Mouse (Mus musculus) heart, adult 2 months (tissue): ENCODE results near the gene Vmn1r52. TPM values are rescaled to one million over a fixed set of nuclear protein-coding genes. Genes with fewer than 3 reads are reported as not detected.
"Not testable (repeated sequence)": the region's sequence is repeated elsewhere in the genome, so short reads cannot be mapped to it uniquely, and the experiment has no call there.

ENCODE experiments used
- DNase-seq, 2 experiments: peaks; one replicate each; pipeline ENCODE4 v3.0.0; 2021
- H3K27ac ChIP-seq: fragments of 200-600 bp; 2 replicates; pipeline ENCODE4 v1.8.1; 2022
- H3K27me3 ChIP-seq: fragments of 200-500 bp; 2 replicates; pipeline ENCODE4 v1.6.1; 2012; ENCODE audit warnings: mild to moderate bottlenecking, low read length, inconsistent platforms, mixed read lengths; ENCODE audit not compliant: control insufficient read depth, insufficient read depth
- H3K36me3 ChIP-seq: fragments of 200-500 bp; 2 replicates; pipeline ENCODE4 v1.6.1; 2012; ENCODE audit warnings: low read length, inconsistent platforms; ENCODE audit not compliant: control insufficient read depth, insufficient read depth
- H3K4me1 ChIP-seq: fragments of 200-500 bp; 2 replicates; pipeline ENCODE4 v1.6.1; 2011; ENCODE audit warnings: low read length; ENCODE audit not compliant: control insufficient read depth, insufficient read depth
- H3K4me3 ChIP-seq: fragments of 200-600 bp; 2 replicates; pipeline ENCODE4 v1.8.1; 2022
- H3K79me2 ChIP-seq: fragments of 200-500 bp; replicated peaks from 2 replicates; pipeline ENCODE4 v1.6.1; 2012; ENCODE audit warnings: mild to moderate bottlenecking, inconsistent platforms, low read length, moderate library complexity, mixed read lengths; ENCODE audit not compliant: control insufficient read depth, insufficient read depth
- H3K9ac ChIP-seq: fragments of 200-500 bp; 2 replicates; pipeline ENCODE4 v1.6.1; 2012; ENCODE audit warnings: low read depth, mild to moderate bottlenecking, control low read depth, inconsistent platforms, low read length, mixed read lengths
- CTCF ChIP-seq: fragments of 200-600 bp; IDR thresholded peaks from 2 replicates; pipeline ENCODE4 v1.8.1; 2022; ENCODE audit warnings: antibody characterized with exemption, mild to moderate bottlenecking, moderate library complexity
- EP300 ChIP-seq: fragments of 200-500 bp; IDR thresholded peaks from 2 replicates; pipeline ENCODE4 v1.6.1; 2011; ENCODE audit warnings: low read depth, low read length, control low read depth; ENCODE audit not compliant: insufficient read depth
- POLR2A ChIP-seq: fragments of 200-500 bp; IDR thresholded peaks from 2 replicates; pipeline ENCODE4 v1.6.1; 2011; ENCODE audit warnings: mild to moderate bottlenecking, low read depth, low read length, control low read depth; ENCODE audit not compliant: insufficient read depth
- WGBS: fragments of 180-500 bp; shearing (Covaris S2); methylation state at CpG from one replicate; pipeline ENCODE4 v1.1.7; 2018; 5-methylcytosine and 5-hydroxymethylcytosine counted together
- intact Hi-C: fragments of 180-260 bp; cut with DNase I; formaldehyde crosslinking; loops from one replicate; pipeline ENCODE4 v1.15.1; 2025
- long read RNA-seq: library from polyadenylated mRNA; stranded (forward); transcript quantifications from one replicate; pipeline ENCODE4 v2.0.0, GENCODE M21; 2021
- polyA plus RNA-seq: library from polyadenylated mRNA; depleted of rRNA; stranded (reverse); fragments of >200 nt; gene quantifications from 2 replicates; pipeline ENCODE4 v1.2.3, GENCODE M21; 2012; rRNA removed
- total RNA-seq, 2 experiments: library from RNA; stranded (reverse); gene quantifications; 2 replicates each; pipeline ENCODE4 v1.2.3; 2021

Vmn1r52 gene
- total RNA-seq (not detected), polyA plus RNA-seq (not detected in 2 replicates)
- long read RNA-seq, result 0 reads

GRCm38 (mm10) chr6:90174508-90174907 is at the start of gene Vmn1r52:
Gene Vmn1r52 (plus strand): TSS chr6:90174808.
- Histone ChIP-seq H3K27me3 (no peaks in the 10 kb centered on the region), H3K79me2 (no peaks in the 10 kb centered on the region), H3K36me3 (no peaks in the 10 kb centered on the region), H3K27ac (no peak within 1 kb of the TSS), H3K9ac (no peak within 1 kb of the TSS), H3K4me3 (no peak within 1 kb of the TSS), H3K4me1 (no peaks in the 10 kb centered on the region)
- TF ChIP-seq POLR2A (no peak), EP300 (no peak), CTCF (no peak)
- no peak for DNase-seq
- WGBS, result 51% methylated on average over 2 of the region's 2 CpGs
- intact Hi-C loops, result no loop called here

GRCm38 (mm10) chr6:90160139-90160538 is 14.5 kb upstream of the Vmn1r52 start:
- no peaks in the 10 kb centered on the region for H3K4me1 ChIP-seq
- WGBS, result 79% methylated on average over 3 of the region's 3 CpGs
- no peaks in the 10 kb centered on the region for H3K27me3 ChIP-seq
- H3K4me3 ChIP-seq, result no peak overlapping the region
- no peak for DNase-seq
- no peak overlapping the region for H3K9ac ChIP-seq
- intact Hi-C loops, result no loop called here
- no peaks in the 10 kb centered on the region for H3K79me2 ChIP-seq
- TF ChIP-seq POLR2A (no peak), CTCF (no peak), EP300 (no peak)
- H3K27ac ChIP-seq, result no peak overlapping the region
- H3K36me3 ChIP-seq, result no peaks in the 10 kb centered on the region

- H3K79me2 ChIP-seq, H3K4me1 ChIP-seq, DNase-seq, H3K4me3 ChIP-seq, intact Hi-C loops, H3K27ac ChIP-seq, H3K36me3 ChIP-seq, H3K27me3 ChIP-seq, H3K9ac ChIP-seq: not testable (repeated sequence)
- 66% methylated on average over 2 of the region's 2 CpGs for WGBS
Observed at GRCm38 (mm10) chr6:90202493-90202892, 27.9 kb downstream of the Vmn1r52 start, which contains the start of gene V1ra8. Gene V1ra8 (plus strand): TSS chr6:90202793.

- Histone ChIP-seq H3K36me3 (no peaks in the 10 kb centered on the region), H3K9ac (no peak within 1 kb of the TSS), H3K27me3 (no peaks in the 10 kb centered on the region), H3K79me2 (no peaks in the 10 kb centered on the region), H3K4me1 (no peaks in the 10 kb centered on the region), H3K27ac (no peak within 1 kb of the TSS), H3K4me3 (no peak within 1 kb of the TSS)
- no peak for DNase-seq
- WGBS, result 82% methylated on average over 1 of the region's 1 CpGs
- no peak for TF ChIP-seq EP300
- intact Hi-C loops, result no loop called here
Observed at GRCm38 (mm10) chr6:90224338-90224737, 49.7 kb downstream of the Vmn1r52 start, which contains the start of gene Vmn1r53. Gene Vmn1r53 (minus strand): TSS chr6:90224438.

Other genes starting within 250 kb of the Vmn1r52 start
- gene Vmn1r45, start 234.2 kb upstream of the Vmn1r52 start, total RNA-seq, result not detected
- gene Vmn1r45, start 234.2 kb upstream of the Vmn1r52 start, polyA plus RNA-seq, result not detected in 2 replicates
- gene Vmn1r46, start 205.5 kb upstream of the Vmn1r52 start, total RNA-seq, result not detected
- gene Vmn1r46, start 205.5 kb upstream of the Vmn1r52 start, polyA plus RNA-seq, result not detected in 2 replicates
- gene Vmn1r47, start 158.7 kb upstream of the Vmn1r52 start, total RNA-seq, result not detected
- not detected in 2 replicates for gene Vmn1r47, start 158.7 kb upstream of the Vmn1r52 start, polyA plus RNA-seq
- gene Vmn1r48, start 138.0 kb upstream of the Vmn1r52 start, total RNA-seq, result not detected
- not detected in 2 replicates for gene Vmn1r48, start 138.0 kb upstream of the Vmn1r52 start, polyA plus RNA-seq
- not detected for gene Vmn1r49, start 96.3 kb upstream of the Vmn1r52 start, total RNA-seq
- not detected in 2 replicates for gene Vmn1r49, start 96.3 kb upstream of the Vmn1r52 start, polyA plus RNA-seq
- gene Vmn1r50, start 73.4 kb upstream of the Vmn1r52 start, total RNA-seq, result not detected
- gene Vmn1r50, start 73.4 kb upstream of the Vmn1r52 start, polyA plus RNA-seq, result not detected in 2 replicates
- not detected for gene Vmn1r51, start 52.2 kb upstream of the Vmn1r52 start, total RNA-seq
- gene Vmn1r51, start 52.2 kb upstream of the Vmn1r52 start, polyA plus RNA-seq, result not detected in 2 replicates
- gene V1ra8, start 28.0 kb downstream of the Vmn1r52 start, total RNA-seq, result not detected
- gene V1ra8, start 28.0 kb downstream of the Vmn1r52 start, polyA plus RNA-seq, result not detected in 2 replicates
- gene Vmn1r53, start 49.6 kb downstream of the Vmn1r52 start, total RNA-seq, result not detected
- gene Vmn1r53, start 49.6 kb downstream of the Vmn1r52 start, polyA plus RNA-seq, result not detected in 2 replicates
- gene Vmn1r54, start 71.5 kb downstream of the Vmn1r52 start, total RNA-seq, result not detected
- not detected in 2 replicates for gene Vmn1r54, start 71.5 kb downstream of the Vmn1r52 start, polyA plus RNA-seq
- not detected for gene BC048671, start 126.4 kb downstream of the Vmn1r52 start, total RNA-seq
- gene BC048671, start 126.4 kb downstream of the Vmn1r52 start, polyA plus RNA-seq, result 0.26 and 0.27 TPM in 2 replicates
- gene Chst13, start 150.4 kb downstream of the Vmn1r52 start, total RNA-seq, result not detected
- gene Chst13, start 150.4 kb downstream of the Vmn1r52 start, polyA plus RNA-seq, result 0.12 TPM in 1 of 2 replicates, not detected in the other
- not detected for gene Uroc1, start 158.5 kb downstream of the Vmn1r52 start, total RNA-seq
- 0.12 TPM in 1 of 2 replicates, not detected in the other for gene Uroc1, start 158.5 kb downstream of the Vmn1r52 start, polyA plus RNA-seq
- gene Zxdc, start 194.7 kb downstream of the Vmn1r52 start, total RNA-seq, result 10 to 100 TPM; 12.6 to 14.6 TPM
- 8.4 and 10.8 TPM in 2 replicates for gene Zxdc, start 194.7 kb downstream of the Vmn1r52 start, polyA plus RNA-seq